Mouse (Mus musculus) CH12F3 (cell line): ENCODE measurements around the gene Pakap.

Experiments
- in situ Hi-C: fragments of 300-500 bp; cut with MboI; formaldehyde crosslinking; loops from 2 replicates; pipeline ENCODE4 v1.14.3; 2020; ENCODE audit warnings: low sequenced_read_pairs

Pakap gene

GRCm38 (mm10) chr4:57826272-57826671 is 258.3 kb downstream of the Pakap start:
- in situ Hi-C loops, result no loop called here

- in situ Hi-C loops, result no loop called here
These were observed 261.2 kb downstream of the Pakap start for GRCm38 (mm10) chr4:57829131-57829530.

- in situ Hi-C loops, result no loop called here
These were observed 261.8 kb downstream of the Pakap start for GRCm38 (mm10) chr4:57829740-57830139.

DNA sequence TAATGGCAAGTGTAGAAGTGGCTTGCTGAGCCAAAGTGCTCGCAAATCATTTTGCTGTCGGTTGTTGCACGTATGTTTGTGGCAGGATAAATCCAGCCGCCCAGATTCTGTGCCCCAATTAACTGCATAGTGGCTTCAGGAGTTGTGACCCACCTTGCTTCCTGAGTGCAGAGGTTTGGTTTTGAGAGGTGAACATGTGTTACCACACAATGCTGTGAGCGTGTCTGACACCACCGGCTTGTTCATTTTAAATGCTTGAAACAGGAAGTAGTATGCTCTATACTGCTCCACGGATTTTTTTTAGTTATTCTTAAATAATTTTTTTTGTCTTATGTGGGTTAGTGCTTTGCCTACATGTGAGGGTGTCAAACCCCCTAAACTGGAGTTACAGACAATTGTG is 264.3 kb downstream of the Pakap start:
- in situ Hi-C loops, result no loop called here

DNA sequence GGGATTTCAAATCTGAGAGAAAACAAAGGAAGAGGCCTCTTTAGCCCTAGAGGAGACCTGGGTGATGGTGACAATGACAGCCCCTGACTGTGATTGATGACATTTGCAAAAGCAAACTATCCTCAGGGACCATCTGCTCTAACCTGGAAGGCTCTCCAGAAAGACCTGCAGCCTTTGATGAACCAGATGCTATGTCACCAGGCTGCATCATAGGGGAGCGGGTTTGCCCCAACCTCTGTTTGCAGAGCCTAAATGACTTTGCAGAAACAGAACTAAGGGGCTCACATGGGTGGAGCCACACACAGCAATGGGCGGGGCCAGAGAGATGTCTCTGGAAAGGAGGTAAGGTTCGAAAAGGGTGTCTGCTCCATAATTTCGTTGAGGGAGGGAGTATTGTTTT is 265.1 kb downstream of the Pakap start:
- in situ Hi-C loops, result no loop called here

- in situ Hi-C loops, result no loop called here
These were observed 266.2 kb downstream of the Pakap start for GRCm38 (mm10) chr4:57834141-57834540.

- in situ Hi-C loops, result no loop called here
These were observed 269.1 kb downstream of the Pakap start for GRCm38 (mm10) chr4:57837089-57837488.

DNA sequence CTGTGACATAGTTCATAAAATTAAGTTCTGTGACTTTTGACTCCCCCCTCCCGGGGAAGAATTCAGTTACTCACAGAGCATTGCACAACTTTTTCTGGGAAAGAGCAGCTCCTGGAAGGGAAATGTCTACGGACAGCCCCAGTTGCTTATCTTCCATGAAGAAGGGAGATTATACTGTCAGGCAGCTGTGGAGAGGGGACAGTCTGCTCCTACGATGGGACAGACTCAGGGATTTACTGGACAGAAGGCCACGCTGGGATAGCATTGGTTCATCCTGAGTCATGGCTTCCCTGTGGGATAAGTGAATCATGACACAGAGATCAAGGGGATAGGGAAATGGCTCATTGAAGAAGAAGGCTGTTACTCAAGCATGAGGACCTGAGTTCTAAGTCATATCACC is 271.4 kb downstream of the Pakap start:
- in situ Hi-C loops, result no loop called here

DNA sequence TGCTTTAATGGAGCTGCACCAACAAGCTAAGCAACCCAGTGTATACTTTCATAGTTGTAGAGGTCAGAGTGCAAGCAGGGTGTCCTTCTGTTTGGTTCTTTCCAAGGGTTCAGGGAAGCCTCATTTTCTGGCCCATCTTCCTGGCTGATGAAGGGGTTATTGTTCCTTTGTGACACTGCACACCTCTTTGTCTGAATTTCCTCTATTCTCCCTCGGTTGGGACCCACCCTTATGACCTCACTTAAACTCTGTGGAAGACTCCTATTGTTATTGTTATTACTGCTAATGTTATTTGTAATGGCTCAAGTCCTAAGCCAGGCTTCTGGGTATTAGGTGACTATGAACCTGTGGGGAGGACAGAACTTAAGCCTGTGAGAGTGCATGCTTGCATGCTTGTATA is 273.9 kb downstream of the Pakap start:
- in situ Hi-C loops, result no loop called here

DNA sequence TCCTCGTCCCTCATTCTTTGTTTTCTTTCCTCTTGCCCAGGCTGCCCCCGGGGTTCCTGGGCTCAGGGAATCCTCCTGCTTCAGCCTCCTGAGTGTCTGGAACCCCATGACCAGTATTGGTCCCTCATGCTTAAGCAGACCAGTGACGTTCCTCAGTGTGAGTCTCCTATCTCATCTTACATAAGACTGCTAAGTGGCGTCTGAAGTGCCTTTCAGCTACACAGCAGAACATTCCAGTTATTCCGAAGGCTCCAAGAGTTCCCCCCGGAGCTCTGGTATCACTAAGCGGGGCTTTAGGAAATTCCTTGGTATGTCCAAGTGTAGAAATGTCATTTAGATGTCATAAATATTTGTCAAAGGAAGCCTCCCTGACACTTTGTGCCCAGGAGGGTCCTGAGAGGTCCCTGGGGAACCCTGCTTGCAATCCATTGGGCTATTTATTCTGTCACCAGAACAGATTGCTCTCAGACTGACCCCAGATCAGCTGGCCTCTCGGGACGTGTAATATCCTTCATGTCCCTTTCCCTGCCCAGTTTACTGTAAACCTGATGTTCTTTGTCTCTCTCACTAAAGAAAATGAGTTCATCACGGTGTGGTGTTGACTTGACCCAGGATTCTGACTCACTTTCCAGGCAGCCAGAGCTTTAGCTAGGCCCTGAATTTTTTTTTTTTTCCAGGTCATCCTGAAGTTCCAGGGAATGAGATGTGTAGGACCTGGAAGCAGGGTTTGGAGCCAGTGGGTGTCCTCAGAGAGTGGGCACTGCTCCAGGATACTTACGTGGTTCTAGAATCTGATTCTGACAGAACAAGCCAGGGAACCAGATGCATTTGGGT is 274.7 kb downstream of the Pakap start:
- in situ Hi-C loops, result no loop called here

- in situ Hi-C loops, result no loop called here
These were observed 277.1 kb downstream of the Pakap start for GRCm38 (mm10) chr4:57845031-57845431.

GRCm38 (mm10) chr4:57845541-57846210 is 277.7 kb downstream of the Pakap start:
- in situ Hi-C loops, result no loop called here

DNA sequence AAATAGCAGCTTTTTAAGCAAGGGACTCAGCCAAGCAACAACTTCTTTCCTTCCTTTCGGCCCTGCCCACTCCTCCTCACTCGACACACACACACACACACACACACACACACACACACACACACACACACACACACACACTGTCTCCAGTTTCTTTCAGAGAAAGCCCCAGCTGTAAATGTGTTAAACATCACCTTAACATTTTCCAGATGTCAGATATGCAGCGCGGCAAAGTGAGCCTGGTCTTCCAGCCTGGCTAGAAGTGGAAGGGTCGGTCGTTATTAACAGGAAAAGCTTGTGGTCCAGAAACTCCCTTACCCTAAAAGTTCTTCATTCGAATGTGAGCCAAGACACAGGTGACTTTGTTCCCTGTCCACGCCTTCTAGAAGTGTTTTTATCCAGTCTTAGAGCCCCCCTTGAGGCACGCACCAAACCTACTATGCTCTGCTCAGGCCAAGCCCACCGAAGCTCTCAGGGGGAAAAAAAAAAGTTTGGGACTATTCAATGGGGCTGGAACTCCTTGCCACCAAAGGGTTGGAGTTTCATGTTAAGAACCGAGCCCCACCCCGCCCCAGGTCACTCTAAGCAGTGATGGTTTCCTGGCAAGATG is 278.5 kb downstream of the Pakap start:
- in situ Hi-C loops, result no loop called here

GRCm38 (mm10) chr4:57846991-57847422 is 279.0 kb downstream of the Pakap start:
- in situ Hi-C loops, result no loop called here

DNA sequence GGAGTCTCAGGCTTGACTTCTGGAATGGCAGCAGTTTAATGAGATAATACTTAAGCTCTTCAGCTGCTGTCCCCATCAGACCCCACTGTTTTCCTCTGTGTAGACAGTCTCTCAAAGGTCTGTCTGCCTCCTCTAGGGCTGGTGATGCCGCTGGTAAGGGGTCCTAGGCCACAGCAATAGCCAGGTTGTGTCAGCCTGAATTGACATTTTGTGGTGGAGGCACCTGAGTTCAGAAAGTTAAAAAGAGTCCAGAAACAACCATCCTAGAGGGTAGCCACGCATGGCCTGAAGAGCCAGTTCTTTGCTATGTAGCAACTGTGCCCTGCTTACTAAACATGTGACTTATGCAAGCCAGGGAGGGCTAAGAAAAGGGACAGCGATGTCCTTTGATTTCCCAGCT is 279.7 kb downstream of the Pakap start:
- in situ Hi-C loops, result no loop called here

DNA sequence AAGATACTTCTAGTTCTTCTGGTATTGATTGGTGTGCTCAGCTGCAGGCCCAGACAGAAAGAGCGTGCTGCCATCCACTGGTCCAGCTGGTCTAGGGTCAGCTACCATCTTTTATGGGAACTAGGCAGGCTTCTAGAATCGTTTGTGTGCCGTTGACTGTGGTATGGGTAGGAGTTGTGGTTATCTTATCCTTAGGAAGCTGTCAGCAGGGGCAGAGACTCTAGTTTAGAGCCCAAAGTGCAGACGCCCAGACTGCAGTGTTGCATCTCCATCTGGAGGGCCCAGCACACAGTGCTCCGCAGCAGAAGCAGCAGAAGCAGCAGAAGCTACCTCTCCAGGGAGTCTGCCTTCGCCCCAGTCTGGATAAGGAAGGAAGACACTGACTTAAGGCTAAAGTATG is 281.5 kb downstream of the Pakap start:
- in situ Hi-C loops, result no loop called here

- in situ Hi-C loops, result no loop called here
These were observed 283.8 kb downstream of the Pakap start for GRCm38 (mm10) chr4:57851731-57852130.

- in situ Hi-C loops, result no loop called here
These were observed 284.6 kb downstream of the Pakap start for GRCm38 (mm10) chr4:57852461-57853040.

GRCm38 (mm10) chr4:57854181-57854580 is 286.2 kb downstream of the Pakap start:
- in situ Hi-C loops, result no loop called here

GRCm38 (mm10) chr4:57855281-57855941 is 287.4 kb downstream of the Pakap start:
- in situ Hi-C loops, result no loop called here

- in situ Hi-C loops, result no loop called here
These were observed 288.7 kb downstream of the Pakap start for GRCm38 (mm10) chr4:57856673-57857072.
